Comparison of ENCODE assay signal across 8 mouse cellular contexts in the genomic region with DNA sequence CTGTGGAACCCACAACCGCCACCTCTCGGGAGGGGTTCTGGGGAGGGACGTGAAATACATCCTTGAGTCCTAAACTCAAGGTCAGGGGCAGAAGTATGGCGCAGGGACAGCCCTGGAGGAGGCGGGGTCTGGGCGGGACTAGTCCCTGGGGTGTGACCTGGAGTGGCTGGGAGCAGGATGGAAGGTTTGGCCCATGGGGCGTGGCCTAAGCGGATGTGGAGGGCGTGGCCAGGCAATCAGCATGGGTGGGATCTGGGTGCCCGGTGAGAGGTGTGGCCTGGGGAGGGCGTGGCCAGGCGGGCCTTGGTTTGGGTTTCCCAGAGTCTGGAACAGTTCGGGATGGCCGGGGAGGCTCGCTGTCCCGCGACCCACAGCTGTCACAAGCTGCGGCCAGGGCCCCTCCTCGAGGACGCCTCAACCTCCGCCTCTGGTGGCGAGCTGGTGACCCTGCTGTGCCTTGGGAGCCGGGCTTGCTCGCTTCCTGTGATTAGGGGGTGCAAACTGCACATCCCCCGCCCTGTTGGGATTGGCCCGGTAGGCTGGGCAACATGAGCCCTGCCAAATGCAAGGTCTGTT. TPM values are rescaled to one million over a fixed set of nuclear protein-coding genes. Genes with fewer than 3 reads are reported as not detected.
DNase-seq lines count a peak whose midpoint lies in the region; ATAC-seq lines count a peak whose summit lies in the region.

No protein-coding gene starts in this region.

- intact Hi-C loops in left cerebral cortex, postnatal 10 days (cut with DNase I): no loop called here

- peak; percentile 98 for ATAC-seq in megakaryocyte progenitor cell, adult 5-6 weeks (replicated peaks; ENCODE audit: poor library complexity)

- peak; percentile 99 for DNase-seq in adrenal gland, adult 2 months
- DNase-seq in embryo, embryonic 10.5 days (ENCODE audit: low spot score): peak; percentile 97
- peak; percentile 94 for DNase-seq in gastrocnemius, postnatal 10 days
- DNase-seq in induced T-regulatory cell, adult 2 months (ENCODE audit: low read depth): peak; percentile 88
- peak; percentile 51 to 97 for DNase-seq in left cerebral cortex, postnatal 10 days (ENCODE audit: extremely low spot score in 1 of 2, low spot score in 2 of 2)
- peak; percentile 60 for DNase-seq in right cerebral cortex, postnatal 25 days
- peak; percentile 96 to 97 for DNase-seq in urinary bladder, postnatal 4 days (ENCODE audit: low spot score in 2 of 2)

RNA-seq across cellular contexts. Expression of a gene that starts 29.3 kb away (rescaled TPM):
- 100 to 1,000 TPM; 119 to 132 TPM for total RNA-seq in adrenal gland, adult 2 months (2021)
- 81.3 and 102 TPM in 2 replicates for polyA plus RNA-seq in adrenal gland, adult 2 months (2012; rRNA removed)
- 10 to 100 TPM; 66.3 to 71.7 TPM for total RNA-seq in gastrocnemius, postnatal 10 days (2021)
- total RNA-seq in left cerebral cortex, postnatal 10 days (2021): 1 to 10 TPM; 2.9 to 5.5 TPM
- total RNA-seq in megakaryocyte progenitor cell, adult 5-6 weeks (2015): 0.24 and 0.30 TPM in 2 replicates
- 0.08 and 0.37 TPM in 2 replicates for total RNA-seq in megakaryocyte progenitor cell, adult 5-6 weeks (2017)

RNA-seq across cellular contexts. Expression of a gene that starts 45.5 kb away (rescaled TPM):
- 1 to 10 TPM; 4.7 to 5.7 TPM for total RNA-seq in adrenal gland, adult 2 months (2021)
- polyA plus RNA-seq in adrenal gland, adult 2 months (2012; rRNA removed): 4.3 and 4.9 TPM in 2 replicates
- 1 to 10 TPM; 5.8 to 6.8 TPM for total RNA-seq in gastrocnemius, postnatal 10 days (2021)
- total RNA-seq in left cerebral cortex, postnatal 10 days (2021): 1 to 10 TPM; 5.6 to 6.1 TPM
- total RNA-seq in megakaryocyte progenitor cell, adult 5-6 weeks (2015): 9.9 and 10.8 TPM in 2 replicates
- 20.6 and 25.2 TPM in 2 replicates for total RNA-seq in megakaryocyte progenitor cell, adult 5-6 weeks (2017)

RNA-seq across cellular contexts. Expression of a gene that starts 47.7 kb away (rescaled TPM):
- total RNA-seq in adrenal gland, adult 2 months (2021): 1 to 10 TPM; 6.0 to 9.3 TPM
- polyA plus RNA-seq in adrenal gland, adult 2 months (2012; rRNA removed): 10.1 and 15.2 TPM in 2 replicates
- 1 to 10 TPM; 1.6 to 2.4 TPM for total RNA-seq in gastrocnemius, postnatal 10 days (2021)
- total RNA-seq in left cerebral cortex, postnatal 10 days (2021): 1 to 10 TPM; 5.1 to 6.2 TPM
- 6.0 and 7.0 TPM in 2 replicates for total RNA-seq in megakaryocyte progenitor cell, adult 5-6 weeks (2015)
- total RNA-seq in megakaryocyte progenitor cell, adult 5-6 weeks (2017): 5.7 and 5.9 TPM in 2 replicates

Comparison
In these comparisons a context has a peak if more than half of its experiments do, and no peak if none do; other contexts are left out.
1. Peak in every context shown above with its lines: DNase-seq and ATAC-seq.
2. RNA of a gene that starts 29.3 kb away (total RNA-seq): 119 to 132 TPM in adrenal gland, adult 2 months and 66.3 to 71.7 TPM in gastrocnemius, postnatal 10 days; 2.9 to 5.5 TPM in left cerebral cortex, postnatal 10 days and 0.08 to 0.37 TPM in megakaryocyte progenitor cell, adult 5-6 weeks; every median in the first group is over 10 times any median in the second.